Mouse (Mus musculus): ENCODE data around the gene Camta1.
"Not testable (repeated sequence)": the region's sequence is repeated elsewhere in the genome, so short reads cannot be mapped to it uniquely, and the experiment has no call there.

The Camta1 gene

DNA sequence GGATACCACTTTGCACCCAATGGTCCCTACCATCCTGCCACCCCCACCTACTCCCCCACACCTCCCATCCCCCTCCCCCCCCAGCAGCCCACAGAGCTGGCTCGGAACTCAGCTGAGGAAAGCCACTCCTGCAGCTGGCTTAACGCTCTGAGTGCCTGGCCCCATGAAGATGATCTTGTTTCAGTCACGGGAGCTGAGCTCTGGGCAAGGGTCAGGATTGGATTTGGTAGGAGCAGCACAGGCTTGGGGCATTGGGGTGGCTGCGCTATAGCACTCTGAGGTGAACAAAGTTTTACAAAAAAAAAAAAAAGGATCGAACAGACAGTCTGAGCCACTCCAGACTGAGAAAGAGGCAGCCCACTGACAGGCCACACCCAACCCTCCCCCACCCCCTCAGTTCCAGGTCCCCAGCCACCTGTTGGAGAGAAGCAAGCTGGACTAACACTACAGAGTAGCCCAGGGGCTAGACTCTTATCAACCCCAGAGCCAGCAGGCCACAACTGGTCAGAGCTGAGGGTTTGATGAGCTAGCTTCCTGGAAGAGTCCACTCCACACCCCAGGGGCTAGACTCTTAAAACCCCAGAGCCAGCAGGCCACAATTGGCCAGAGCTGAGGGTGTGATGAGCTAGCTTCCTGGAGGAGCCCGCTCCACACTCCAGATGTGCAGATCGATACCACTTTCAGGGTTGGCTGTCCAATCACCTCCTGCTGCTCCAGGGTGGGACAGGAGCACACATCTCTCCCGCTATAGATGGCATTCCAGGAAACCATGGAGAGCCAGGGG, 966.8 kb downstream of the Camta1 start:
- no peak for DNase-seq (ENCODE audit: low spot score)

DNA sequence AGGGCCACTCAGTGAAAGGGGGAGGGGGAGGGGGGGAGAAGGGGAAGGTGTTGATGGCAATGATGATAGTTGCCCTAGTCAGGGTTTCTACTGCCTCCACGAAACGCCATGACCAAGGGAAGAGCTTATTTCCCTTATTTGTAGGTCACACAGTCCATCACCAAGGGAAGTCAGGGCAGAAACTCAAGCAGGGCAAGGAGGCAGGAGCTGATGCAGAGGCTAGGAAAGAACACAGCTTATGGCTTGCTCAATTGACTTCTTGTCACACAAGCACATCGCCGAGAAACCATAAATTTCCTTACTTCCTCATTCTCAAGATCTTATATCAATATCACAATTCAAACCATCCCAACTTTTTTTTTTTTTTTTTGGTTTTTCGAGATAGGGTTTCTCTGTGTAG, 970.4 kb downstream of the Camta1 start:
- DNase-seq (ENCODE audit: low spot score): no peak

DNA sequence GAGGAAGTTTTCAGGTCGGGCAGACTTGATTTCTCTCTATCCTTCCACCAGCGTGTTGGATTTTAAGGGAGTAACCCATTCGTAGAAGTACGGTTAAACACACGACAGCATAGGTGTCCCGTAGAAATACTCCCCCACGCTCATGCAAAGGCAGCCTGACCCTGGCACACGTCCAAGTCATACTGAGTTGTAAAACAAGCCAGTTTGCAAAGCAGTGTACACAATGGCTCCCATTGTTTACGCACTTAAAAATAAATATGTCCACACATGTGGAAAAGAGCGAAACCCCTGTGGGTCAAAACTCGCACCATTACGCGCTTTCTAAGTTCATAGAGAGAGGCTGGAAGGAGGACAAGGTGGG, 971.7 kb downstream of the Camta1 start:
- no peak for DNase-seq (ENCODE audit: low spot score)

DNA sequence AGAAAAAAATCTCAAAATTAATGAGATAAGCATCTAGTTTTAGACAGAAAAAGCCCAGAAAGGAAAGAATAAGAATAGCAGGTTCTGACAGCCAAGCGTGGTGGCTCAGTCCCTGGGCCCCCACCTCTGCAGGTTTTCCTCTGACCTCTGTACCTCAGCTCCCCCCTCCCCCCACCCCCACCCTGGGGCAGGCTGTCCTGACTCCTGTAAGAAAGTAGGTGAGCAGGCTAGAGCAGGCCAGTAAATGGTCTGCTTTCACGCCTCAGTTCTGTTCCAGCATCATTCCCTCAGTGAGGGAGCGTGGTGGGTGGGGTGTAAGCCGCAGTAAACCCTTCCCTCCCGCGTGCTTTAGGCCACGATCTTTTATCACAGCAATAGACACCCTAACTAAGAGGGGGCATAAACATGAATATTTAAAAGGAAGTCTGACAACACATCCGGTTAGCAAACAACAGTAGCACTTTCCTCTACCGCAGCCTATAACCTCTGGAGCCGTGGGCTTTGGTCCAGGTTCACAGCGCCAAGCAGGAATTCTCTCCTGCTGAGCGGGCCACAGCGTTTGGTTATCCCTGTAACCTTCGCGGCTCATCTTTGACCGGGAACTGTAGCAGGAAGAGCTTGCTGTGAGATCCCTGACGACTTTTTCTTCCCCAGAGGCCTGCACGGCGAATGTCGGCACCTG, 972.3 kb downstream of the Camta1 start:
- DNase-seq (ENCODE audit: low spot score): no peak

DNA sequence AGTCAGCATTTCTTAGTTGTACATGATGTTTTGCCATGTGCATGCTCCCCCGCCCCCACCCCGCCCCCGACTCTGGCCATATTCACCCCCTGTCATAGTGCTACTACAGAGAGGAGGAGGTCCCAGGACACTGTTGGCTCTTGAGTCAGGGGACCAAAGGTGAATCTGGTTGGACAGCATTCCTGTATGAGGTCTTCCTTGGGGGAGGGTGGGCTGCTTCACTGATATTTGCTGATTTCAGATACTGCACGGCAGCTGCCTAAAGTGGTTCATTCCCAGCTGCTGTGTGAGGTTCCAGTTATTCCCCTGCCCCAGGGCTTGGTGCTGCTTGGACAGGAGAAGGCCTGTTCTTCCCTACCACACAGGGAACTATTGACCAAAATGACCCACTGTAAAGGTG, 973.2 kb downstream of the Camta1 start:
- no peak for DNase-seq (ENCODE audit: low spot score)

DNA sequence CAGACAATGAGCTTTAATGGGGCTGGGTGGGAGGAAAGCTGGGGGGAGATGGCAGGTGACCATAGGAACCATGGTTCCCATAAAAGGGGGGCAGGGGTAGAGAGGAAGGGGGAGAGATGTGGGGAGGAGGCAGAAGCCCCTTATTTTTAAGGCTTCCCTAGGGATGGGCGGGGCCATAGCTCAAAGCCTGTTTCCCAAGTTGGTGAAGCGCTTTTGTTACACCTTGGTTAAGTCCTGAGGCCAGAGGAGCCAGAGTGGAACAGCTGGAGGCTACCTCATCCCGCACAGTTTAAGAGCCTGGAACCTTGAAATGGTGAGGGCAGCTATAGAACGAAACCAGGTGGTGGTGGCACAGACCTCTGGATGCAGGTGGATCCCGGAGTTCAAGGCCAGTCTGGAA, 973.8 kb downstream of the Camta1 start:
- DNase-seq (ENCODE audit: low spot score): no peak

DNA sequence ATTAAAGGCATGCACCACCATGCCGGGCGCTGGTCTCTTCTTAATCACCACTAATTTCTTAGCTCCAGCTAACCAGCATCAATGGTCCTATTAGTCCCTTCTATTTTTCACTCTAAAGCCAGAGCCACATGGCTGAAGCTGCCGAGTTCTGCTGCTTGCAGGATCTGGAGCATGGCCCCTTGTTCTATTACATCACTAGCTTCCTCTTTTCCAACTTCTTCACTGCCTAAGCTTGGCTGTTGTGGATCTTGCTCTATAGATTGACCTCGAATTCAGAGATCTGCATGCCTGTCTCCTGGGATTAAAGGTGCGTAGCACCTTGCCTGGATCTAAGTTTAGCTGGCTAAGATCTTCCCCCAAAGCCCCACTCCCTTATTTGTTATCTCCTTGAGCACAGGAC, 979.0 kb downstream of the Camta1 start:
- DNase-seq (ENCODE audit: low spot score): no peak

DNA sequence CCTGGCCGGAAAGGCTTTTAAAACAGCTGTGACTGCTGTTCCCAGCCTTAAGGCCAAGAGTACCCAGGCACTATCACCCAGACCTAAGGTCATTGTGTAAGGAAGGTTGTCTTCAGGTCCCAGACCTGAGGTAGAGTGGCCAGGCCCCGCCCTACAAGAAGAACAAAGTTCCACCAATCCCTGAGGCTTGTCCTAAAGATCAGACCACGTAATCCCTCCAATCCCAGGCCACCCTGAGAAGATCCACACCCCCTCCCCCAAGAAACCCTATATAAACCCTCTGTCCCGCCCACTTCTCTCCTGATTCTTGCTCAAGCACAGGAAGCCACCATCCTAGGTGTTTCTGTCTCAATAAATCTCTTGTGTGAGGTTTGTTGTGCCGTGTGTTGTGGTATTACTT, 981.3 kb downstream of the Camta1 start:
- DNase-seq (ENCODE audit: low spot score): no peak

DNA sequence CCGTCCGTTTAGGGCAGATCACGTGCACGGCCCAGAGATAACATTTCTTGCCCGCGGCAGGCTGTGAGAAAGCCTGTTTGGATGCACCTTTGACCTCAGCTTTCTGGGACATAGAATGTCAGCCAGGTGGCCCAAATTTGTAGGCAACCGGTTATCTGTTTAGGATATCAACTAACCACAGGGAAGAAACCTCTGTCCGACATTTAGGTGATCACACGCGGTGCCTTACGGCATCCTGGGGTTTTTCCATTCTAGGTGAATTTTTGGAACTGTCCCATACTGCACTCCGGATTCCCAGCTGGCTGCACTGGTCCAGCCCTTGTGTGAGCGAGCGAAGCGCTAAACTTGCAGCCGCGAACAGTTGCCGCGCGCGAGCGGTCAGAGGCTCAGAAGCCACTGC, 982.0 kb downstream of the Camta1 start:
- no peak for DNase-seq (ENCODE audit: low spot score)

DNA sequence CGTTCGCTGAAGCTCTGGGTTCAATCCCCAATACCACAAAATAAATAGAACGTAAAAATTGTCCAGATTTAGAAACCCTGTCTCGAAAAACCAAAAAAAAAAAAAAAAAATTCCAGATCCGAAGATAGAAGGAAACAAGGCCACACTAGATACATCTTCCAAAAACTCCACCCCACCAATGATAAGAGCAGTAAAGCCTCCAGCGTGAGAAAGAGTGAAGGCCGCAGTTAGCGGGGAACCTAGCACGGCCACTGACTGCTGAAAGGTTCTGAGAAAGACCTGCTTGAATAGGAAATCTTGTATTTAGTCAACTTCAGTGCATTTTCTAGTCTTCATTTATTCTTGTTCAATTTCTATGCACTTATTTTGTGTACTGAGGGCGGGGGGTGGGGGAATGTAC, 986.3 kb downstream of the Camta1 start:
- DNase-seq (ENCODE audit: low spot score): no peak

DNA sequence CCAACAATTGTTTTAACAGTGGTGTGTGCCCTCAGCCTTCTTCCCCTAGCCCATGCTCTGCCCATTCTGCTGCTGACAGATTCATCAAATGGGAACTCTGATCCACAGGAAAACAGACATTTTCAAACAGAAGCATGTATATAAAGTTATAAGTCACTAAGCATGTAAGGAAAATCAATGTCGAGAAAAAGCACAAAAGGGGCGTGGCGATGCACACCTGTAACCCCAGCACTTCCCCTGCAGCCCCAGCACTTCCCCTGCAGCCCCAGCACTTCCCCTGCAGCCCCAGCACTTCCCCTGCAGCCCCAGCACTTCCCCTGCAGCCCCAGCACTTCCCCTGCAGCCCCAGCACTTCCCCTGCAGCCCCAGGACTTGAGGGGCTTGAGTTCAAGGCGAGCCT, 987.3 kb downstream of the Camta1 start:
- not testable (repeated sequence) for DNase-seq (ENCODE audit: low spot score)

DNA sequence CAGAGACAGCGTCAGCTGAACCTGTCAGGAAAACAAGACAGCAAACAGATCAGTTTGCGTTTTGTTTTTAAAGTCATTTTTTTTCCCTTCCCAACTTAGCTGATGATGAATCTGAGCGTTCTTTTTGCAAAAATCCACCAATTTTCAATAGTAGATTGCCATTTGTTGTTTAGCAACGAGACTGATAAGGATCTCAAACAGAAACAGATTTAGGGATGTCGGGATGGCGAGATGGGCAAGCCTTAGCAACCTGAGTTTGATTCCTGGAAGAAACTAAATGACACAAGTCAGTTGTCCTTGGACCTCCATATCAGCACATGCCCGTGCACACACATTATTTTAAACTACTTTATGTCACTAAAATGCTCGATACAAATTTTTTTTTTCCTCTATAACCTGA, 989.0 kb downstream of the Camta1 start:
- DNase-seq (ENCODE audit: low spot score): no peak

DNA sequence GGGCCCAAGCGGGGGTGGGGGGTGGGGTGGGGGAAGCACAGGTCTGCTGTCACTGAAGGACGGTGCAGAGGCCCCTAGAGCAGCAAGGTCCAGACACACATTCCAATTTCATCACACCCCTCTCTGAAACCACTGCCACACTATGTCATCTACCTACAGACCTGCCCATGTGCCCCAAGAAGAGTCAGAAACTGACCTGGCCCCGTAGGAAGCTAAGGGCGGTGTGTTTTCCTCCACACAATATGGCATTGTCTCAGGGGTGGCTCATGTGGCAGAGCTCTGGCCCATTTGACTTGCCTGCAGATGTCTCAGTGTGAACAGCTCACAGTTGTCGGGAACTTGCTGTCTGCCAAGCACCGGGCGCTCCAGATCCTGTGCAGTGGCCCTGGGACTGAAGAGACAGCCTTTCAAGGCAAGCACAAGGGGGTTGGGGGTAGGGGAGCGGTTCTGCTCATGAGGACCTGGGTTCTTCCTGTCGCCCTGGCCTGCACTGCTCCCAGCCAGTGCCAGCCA, 989.5 kb downstream of the Camta1 start:
- no peak for DNase-seq (ENCODE audit: low spot score)

DNA sequence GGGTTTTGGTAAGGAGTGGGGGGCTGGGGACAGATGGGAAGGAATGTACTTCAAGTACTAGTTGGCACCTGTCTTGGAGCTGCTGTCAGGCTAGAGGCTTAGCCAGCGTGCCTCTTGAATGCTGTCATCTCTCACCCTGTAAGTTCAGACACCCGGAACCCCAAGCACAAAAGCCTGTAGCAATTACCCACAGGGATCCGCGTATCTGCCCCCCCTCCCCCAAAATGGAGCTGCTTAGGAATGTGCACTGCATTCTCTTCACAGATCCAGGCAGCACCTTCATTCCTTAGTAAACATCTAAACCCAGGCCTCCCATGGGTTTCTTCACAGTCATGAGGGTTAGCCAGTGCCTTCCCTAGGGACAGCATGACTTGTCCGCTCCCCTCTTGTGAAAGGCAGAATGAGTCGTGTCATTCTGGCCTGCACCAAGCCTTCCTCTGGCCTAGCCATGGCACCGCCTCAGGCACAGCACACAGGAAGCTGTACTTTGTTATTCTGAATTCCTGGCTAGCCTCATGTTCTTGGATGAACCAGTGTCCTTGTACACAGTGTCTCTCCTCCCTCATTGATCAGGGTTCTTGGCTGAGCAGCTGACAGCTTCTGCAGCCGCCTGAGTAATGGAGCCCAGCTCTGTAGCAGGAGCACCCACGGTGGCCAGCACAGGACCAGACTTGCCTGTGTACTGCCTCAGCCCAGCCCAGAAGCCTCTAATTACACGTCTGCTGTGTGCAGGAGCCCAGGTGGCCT, 990.1 kb downstream of the Camta1 start:
- no peak for DNase-seq (ENCODE audit: low spot score)

DNA sequence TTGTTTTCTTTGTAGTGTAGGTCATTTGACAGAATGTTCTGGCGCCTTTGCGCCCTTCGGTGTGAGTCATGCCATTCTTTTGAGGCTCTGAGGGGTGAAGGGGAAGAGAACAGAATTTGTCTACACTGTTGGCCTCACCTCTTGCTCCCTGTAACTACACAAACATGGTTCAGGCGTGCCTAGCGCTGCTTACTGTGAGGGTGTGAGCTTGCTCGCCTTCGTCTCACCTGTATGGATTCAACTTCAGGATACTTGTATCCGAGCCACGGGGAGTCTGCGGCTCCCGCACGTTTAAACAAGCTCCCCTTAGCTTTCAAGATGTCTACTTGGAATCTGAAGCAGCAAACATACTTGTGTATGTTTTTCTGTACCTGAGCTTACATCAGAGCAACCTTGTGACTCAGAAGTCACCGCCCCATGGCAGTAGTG, 990.7 kb downstream of the Camta1 start:
- DNase-seq (ENCODE audit: low spot score): no peak

DNA sequence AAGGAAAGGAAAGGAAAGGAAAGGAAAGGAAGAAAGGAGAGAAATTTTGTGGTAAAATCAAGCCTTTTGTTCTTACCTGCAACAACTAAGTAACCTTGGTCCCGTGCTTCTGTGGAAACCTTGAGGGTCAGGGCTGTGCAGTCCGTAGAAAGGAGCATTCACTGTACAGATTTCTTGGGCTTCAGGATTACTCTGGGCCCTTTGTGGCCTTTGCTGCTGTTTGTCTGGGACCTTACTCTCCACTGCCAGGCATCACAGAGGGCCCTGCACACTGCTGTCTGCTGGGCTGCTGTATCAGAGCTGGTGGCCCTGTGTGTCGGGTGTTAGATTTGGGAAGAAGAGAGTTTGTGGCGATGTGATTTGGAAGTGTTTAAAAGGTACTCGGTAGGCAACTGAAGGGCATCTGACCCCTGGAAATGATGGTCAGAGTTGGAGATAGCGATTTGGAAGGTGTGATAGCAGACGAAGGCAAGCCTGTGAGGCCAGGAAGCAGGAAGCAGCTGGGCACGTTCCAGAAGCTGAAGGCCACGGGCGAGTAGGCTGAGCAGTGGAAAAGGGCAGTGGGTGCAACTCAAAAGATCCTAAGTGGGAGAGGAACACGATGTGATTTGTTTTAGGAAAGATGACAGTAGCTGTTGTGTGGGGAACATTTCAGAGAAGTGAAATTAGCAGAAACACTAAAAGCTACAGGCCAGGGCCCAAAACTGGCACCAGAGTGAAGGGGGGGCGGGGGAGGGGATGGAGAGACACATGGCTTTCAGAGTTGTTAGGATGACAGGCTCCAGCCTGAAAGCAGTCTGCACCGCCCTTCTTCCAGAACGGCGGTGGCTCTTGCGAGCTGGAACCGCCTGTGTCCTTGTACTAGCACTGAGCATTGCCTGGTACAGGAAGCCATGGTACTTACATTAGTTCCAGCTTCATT, 992.1 kb downstream of the Camta1 start:
- DNase-seq (ENCODE audit: low spot score): no peak

DNA sequence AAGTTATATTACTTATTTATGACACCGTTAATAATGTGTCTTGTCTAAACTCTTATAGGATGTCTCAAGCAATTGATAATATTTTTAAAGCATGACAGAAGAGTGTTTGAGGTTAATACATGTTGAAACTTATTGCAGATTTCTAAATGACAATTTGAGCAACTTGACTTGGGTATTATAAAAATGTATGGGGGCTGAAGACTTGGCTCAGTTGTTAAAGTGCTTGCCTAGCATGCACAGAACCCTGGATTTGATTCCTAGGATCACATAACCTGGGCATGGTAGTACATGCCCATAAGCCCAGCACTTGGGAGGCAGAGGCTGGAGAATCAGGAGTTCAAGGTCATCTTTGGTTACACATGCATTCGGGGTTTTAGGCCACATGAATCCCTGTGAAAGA, 992.8 kb downstream of the Camta1 start:
- DNase-seq (ENCODE audit: low spot score): no peak

DNA sequence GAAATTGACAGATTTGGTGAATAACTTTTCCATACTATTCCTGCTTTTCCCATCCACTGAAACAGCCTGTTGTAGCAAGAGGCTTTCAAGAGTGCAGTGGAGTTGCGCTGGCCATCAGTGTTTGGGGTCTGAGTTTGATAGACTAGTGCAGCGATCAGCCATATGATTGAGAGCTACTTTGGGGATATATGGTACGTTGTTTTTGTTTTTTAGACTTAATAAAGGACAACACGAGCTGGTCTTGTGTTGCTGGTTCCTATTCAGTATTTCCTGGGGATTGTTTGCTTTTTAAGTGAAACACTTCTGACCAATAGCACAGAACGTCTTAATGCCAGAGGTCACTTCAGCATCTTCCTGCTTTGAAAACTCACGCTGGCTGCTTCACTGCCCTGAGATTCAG, 993.5 kb downstream of the Camta1 start:
- DNase-seq (ENCODE audit: low spot score): no peak

Data from left cerebral cortex, adult 11 months (tissue).